Mouse (Mus musculus): ENCODE results near the gene Abhd17a.

- TF ChIP-seq CTCF (IDR thresholded peaks at IDR 0.05; ENCODE audit: low read depth) (no peak), EP300 (IDR thresholded peaks at IDR 0.05; ENCODE audit: low read depth) (0 out of 2 replicates have a peak, but pooled peaks have one; percentile 48)
These were observed at the start of gene Abhd17a for GRCm38 (mm10) chr10:80589879-80590854.

Measured in liver, postnatal 0 days (tissue).